Mouse (Mus musculus): ENCODE results near the gene Vmn2r113.
"Not testable (repeated sequence)": the region's sequence is repeated elsewhere in the genome, so short reads cannot be mapped to it uniquely, and the experiment has no call there.

Vmn2r113 gene

GRCm38 (mm10) chr17:22942684-22943083 is at the start of gene Vmn2r113:
Gene Vmn2r113 (plus strand): TSS chr17:22942984.
- not testable (repeated sequence) for DNase-seq

Measured in right cerebral cortex, adult 18-20 months (tissue).